Mouse (Mus musculus) cerebellum, adult 2 months (tissue): ENCODE measurements around the gene Fam173b. TPM values are rescaled to one million over a fixed set of nuclear protein-coding genes. Genes with fewer than 3 reads are reported as not detected.
"Not testable (repeated sequence)": the region's sequence is repeated elsewhere in the genome, so short reads cannot be mapped to it uniquely, and the experiment has no call there.

ENCODE experiments used
- DNase-seq, 2 experiments: peaks; one replicate each; pipeline ENCODE4 v3.0.0; 2021
- H3K27ac ChIP-seq: fragments of 200-500 bp; 2 replicates; pipeline ENCODE4 v1.5.1; 2012; ENCODE audit warnings: low read length, control low read depth, inconsistent platforms; ENCODE audit not compliant: insufficient read depth
- H3K27me3 ChIP-seq: fragments of 200-500 bp; 2 replicates; pipeline ENCODE4 v1.6.1; 2012; ENCODE audit warnings: inconsistent platforms, mild to moderate bottlenecking, low read length, moderate library complexity; ENCODE audit not compliant: control insufficient read depth, insufficient read depth
- H3K4me1 ChIP-seq: fragments of 200-500 bp; 2 replicates; pipeline ENCODE4 v1.6.1; 2011; ENCODE audit warnings: low read length; ENCODE audit not compliant: control insufficient read depth, insufficient read depth
- H3K4me3 ChIP-seq: fragments of 200-500 bp; replicated peaks from 2 replicates; pipeline ENCODE3; 2011; ENCODE audit warnings: mild to moderate bottlenecking, low read depth, low read length, control low read depth; ENCODE audit not compliant: insufficient read depth
- CTCF ChIP-seq: fragments of 200-500 bp; IDR thresholded peaks from 2 replicates; pipeline ENCODE4 v1.5.1; 2011; ENCODE audit warnings: low read depth, mild to moderate bottlenecking, control low read depth, low read length, moderate library complexity, borderline replicate concordance; ENCODE audit not compliant: insufficient read depth
- POLR2A ChIP-seq: fragments of 200-500 bp; IDR thresholded peaks from 2 replicates; pipeline ENCODE4 v1.6.1; 2011; ENCODE audit warnings: low read length, control low read depth, borderline replicate concordance; ENCODE audit not compliant: insufficient read depth
- WGBS: fragments of 180-500 bp; shearing (Covaris S2); methylation state at CpG from one replicate; pipeline ENCODE4 v1.1.7; 2018; 5-methylcytosine and 5-hydroxymethylcytosine counted together
- polyA plus RNA-seq: library from polyadenylated mRNA; depleted of rRNA; stranded (reverse); fragments of >200 nt; gene quantifications from 2 replicates; pipeline ENCODE4 v1.2.3, GENCODE M21; 2012

The Fam173b gene
- polyA plus RNA-seq, 1 experiment = 15.2 TPM

- TF ChIP-seq POLR2A = no peak
- no peak for TF ChIP-seq CTCF
- Histone ChIP-seq H3K4me3 (no peak overlapping the region), H3K27ac (no peak overlapping the region), H3K27me3 (no peaks in the 10 kb centered on the region), H3K4me1 (peaks cover 3% of the 10 kb centered on the region; the same call in 1 of the 2 replicates)
- no peak for DNase-seq
Observed at GRCm38 (mm10) chr15:31573692-31574091, 28.0 kb upstream of the Fam173b start.

- DNase-seq = no peak
- TF ChIP-seq POLR2A (no peak), CTCF (no peak)
- Histone ChIP-seq H3K4me1 (peaks cover 3% of the 10 kb centered on the region; the same call in 1 of the 2 replicates), H3K27me3 (no peaks in the 10 kb centered on the region), H3K4me3 (no peak overlapping the region), H3K27ac (no peak overlapping the region)
- 75% methylated on average over 5 of the region's 5 CpGs for WGBS
Observed at GRCm38 (mm10) chr15:31576076-31576475, 25.6 kb upstream of the Fam173b start.

- not testable (repeated sequence) for H3K4me1 ChIP-seq, H3K4me3 ChIP-seq, DNase-seq, H3K27me3 ChIP-seq, H3K27ac ChIP-seq
- 96% methylated on average over 2 of the region's 2 CpGs for WGBS
Observed at GRCm38 (mm10) chr15:31581086-31581485, 20.6 kb upstream of the Fam173b start.

- H3K4me3 ChIP-seq = no peak overlapping the region
- no peaks in the 10 kb centered on the region for H3K27me3 ChIP-seq
- no peaks in the 10 kb centered on the region for H3K4me1 ChIP-seq
- H3K27ac ChIP-seq = no peak overlapping the region
- no peak for TF ChIP-seq POLR2A
- no peak for TF ChIP-seq CTCF
- DNase-seq = no peak
- 89% methylated on average over 13 of the region's 13 CpGs for WGBS
Observed at GRCm38 (mm10) chr15:31583304-31584085, 18.2 kb upstream of the Fam173b start.

GRCm38 (mm10) chr15:31585238-31585637 is 16.4 kb upstream of the Fam173b start:
- no peak overlapping the region for H3K27ac ChIP-seq
- WGBS = 81% methylated on average over 7 of the region's 7 CpGs
- H3K4me1 ChIP-seq = no peaks in the 10 kb centered on the region
- H3K27me3 ChIP-seq = no peaks in the 10 kb centered on the region
- DNase-seq = no peak
- no peak overlapping the region for H3K4me3 ChIP-seq
- TF ChIP-seq CTCF (no peak), POLR2A (no peak)

- WGBS = 89% methylated on average over 5 of the region's 5 CpGs
- DNase-seq = no peak
- Histone ChIP-seq H3K4me1 (no peaks in the 10 kb centered on the region), H3K27me3 (no peaks in the 10 kb centered on the region), H3K4me3 (no peak overlapping the region), H3K27ac (no peak overlapping the region)
- TF ChIP-seq POLR2A = no peak
Observed at GRCm38 (mm10) chr15:31586088-31586487, 15.6 kb upstream of the Fam173b start.

- peak; percentile 96 for TF ChIP-seq CTCF
- no peak for TF ChIP-seq POLR2A
- DNase-seq = peak; percentile 70 to 80
- H3K4me3 ChIP-seq = no peak overlapping the region
- no peaks in the 10 kb centered on the region for H3K4me1 ChIP-seq
- no peaks in the 10 kb centered on the region for H3K27me3 ChIP-seq
- 0% methylated on average over 4 of the region's 4 CpGs for WGBS
- no peak overlapping the region for H3K27ac ChIP-seq
Observed at GRCm38 (mm10) chr15:31586519-31586918, 15.1 kb upstream of the Fam173b start.

- DNase-seq = no peak
- WGBS = 58% methylated on average over 2 of the region's 2 CpGs
- no peak for TF ChIP-seq CTCF
- TF ChIP-seq POLR2A = no peak
- no peak overlapping the region for H3K27ac ChIP-seq
- no peaks in the 10 kb centered on the region for H3K27me3 ChIP-seq
- H3K4me1 ChIP-seq = no peaks in the 10 kb centered on the region
- no peak overlapping the region for H3K4me3 ChIP-seq
Observed at GRCm38 (mm10) chr15:31587789-31588188, 13.9 kb upstream of the Fam173b start.
